Mouse (Mus musculus): ENCODE data around the gene Tmem19. TPM values are rescaled to one million over a fixed set of nuclear protein-coding genes. Genes with fewer than 3 reads are reported as not detected.

Tmem19 gene
- 10 to 100 TPM; 11.6 to 17.4 TPM for total RNA-seq (2021)
- long read RNA-seq, experiment 1, transcript Tmem19-201 (7 exons, 3,012 nt) = major isoform, 6 of 25 reads
- long read RNA-seq, experiment 1, partial matches to known transcripts = 1 of 25 reads
- long read RNA-seq, experiment 1, other reads (novel, unspliced or antisense) = 15 of 25 reads
- long read RNA-seq, experiment 2, transcript Tmem19-201 (7 exons, 3,012 nt) = major isoform, 9 of 18 reads
- long read RNA-seq, experiment 2, partial matches to known transcripts = 0 of 18 reads
- long read RNA-seq, experiment 2, other reads (novel, unspliced or antisense) = 6 of 18 reads

- H3K4me3 ChIP-seq = peak within 1 kb of the TSS; percentile 87
- intact Hi-C loops (cut with DNase I) = loop anchor here (2.0 to 5.0 kb wide), 2 partner anchors 21 to 45 kb away; partner anchors contain the start of gene Rab21
- DNase-seq = peak; percentile 98
- peak; percentile 31 for TF ChIP-seq CTCF (IDR thresholded peaks at IDR 0.05)
- peak within 1 kb of the TSS; percentile 95 for H3K27ac ChIP-seq
Measured at GRCm38 (mm10) chr10:115361840-115362622, at the start of gene Tmem19. Tmem19 (minus strand) TSS chr10:115362501.

- H3K4me3 ChIP-seq = no peak overlapping the region
- peak; percentile 79 for TF ChIP-seq CTCF (IDR thresholded peaks at IDR 0.05)
- no peak overlapping the region for H3K27ac ChIP-seq
- intact Hi-C loops (cut with DNase I) = loop anchor here (5.0 kb wide), 2 partner anchors 189 to 211 kb away; no protein-coding TSS in a partner anchor
- peak; percentile 48 for DNase-seq
Measured at GRCm38 (mm10) chr10:115406393-115406792, 44.1 kb upstream of the Tmem19 start.

GRCm38 (mm10) chr10:115391896-115392295, 29.6 kb upstream of the Tmem19 start:
- Histone ChIP-seq H3K4me3 (no peak overlapping the region), H3K27ac (no peak overlapping the region)
- no peak for TF ChIP-seq CTCF (IDR thresholded peaks at IDR 0.05)
- intact Hi-C loops (cut with DNase I) = no loop called here
- DNase-seq = no peak

GRCm38 (mm10) chr10:115391076-115391475, 28.8 kb upstream of the Tmem19 start:
- intact Hi-C loops (cut with DNase I) = no loop called here
- Histone ChIP-seq H3K4me3 (no peak overlapping the region), H3K27ac (no peak overlapping the region)
- TF ChIP-seq CTCF (IDR thresholded peaks at IDR 0.05) = no peak
- DNase-seq = no peak

- intact Hi-C loops (cut with DNase I) = loop anchor here (5.0 kb wide), 1 partner anchor 136 kb away; the partner anchor contains the start of gene Tbc1d15
Measured at GRCm38 (mm10) chr10:115387891-115388290, 25.6 kb upstream of the Tmem19 start.

GRCm38 (mm10) chr10:115385018-115386002, 23.0 kb upstream of the Tmem19 start:
- intact Hi-C loops (cut with DNase I) = loop anchor here (2.0 to 5.0 kb wide), 2 partner anchors 63 to 133 kb away; partner anchors contain the start of gene Tbc1d15
- Histone ChIP-seq H3K4me3 (peak overlapping the region; percentile 83), H3K27ac (peak overlapping the region; percentile 98)
- no peak for TF ChIP-seq CTCF (IDR thresholded peaks at IDR 0.05)
- peak; percentile 75 for DNase-seq

More at GRCm38 (mm10) chr10:115387891-115388290, 25.6 kb upstream of the Tmem19 start:
- no peak for TF ChIP-seq CTCF (IDR thresholded peaks at IDR 0.05)
- no peak overlapping the region for H3K27ac ChIP-seq
- no peak for DNase-seq
- peak overlapping the region; percentile 83 for H3K4me3 ChIP-seq

GRCm38 (mm10) chr10:115384221-115385017, 22.1 kb upstream of the Tmem19 start, which contains the start of the genes Thap2 and Zfc3h1:
Thap2 (minus strand) TSS chr10:115384443.
Zfc3h1 (plus strand) TSS chr10:115384959.
- TF ChIP-seq CTCF (IDR thresholded peaks at IDR 0.05) = peak; percentile 85
- Histone ChIP-seq H3K4me3 (peak within 1 kb of the TSS; percentile 83), H3K27ac (peak within 1 kb of the TSS; percentile 98)
- peak; percentile 99 for DNase-seq
- intact Hi-C loops (cut with DNase I) = loop anchor here (2.0 to 5.0 kb wide), 2 partner anchors 62 to 132 kb away; partner anchors contain the start of gene Tbc1d15

- Histone ChIP-seq H3K4me3 (peak overlapping the region; percentile 83), H3K27ac (peak overlapping the region; percentile 98)
- no peak for DNase-seq
- TF ChIP-seq CTCF (IDR thresholded peaks at IDR 0.05) = no peak
- intact Hi-C loops (cut with DNase I) = loop anchor here (2.0 kb wide), 2 partner anchors 21 to 61 kb away; partner anchors contain the start of gene Tmem19
Measured at GRCm38 (mm10) chr10:115383644-115384220, 21.4 kb upstream of the Tmem19 start.

- intact Hi-C loops (cut with DNase I) = loop anchor here (2.0 kb wide), 1 partner anchor 20 kb away; the partner anchor contains the start of gene Tmem19
- TF ChIP-seq CTCF (IDR thresholded peaks at IDR 0.05) = no peak
- H3K27ac ChIP-seq = peak overlapping the region; percentile 98
- peak overlapping the region; percentile 83 for H3K4me3 ChIP-seq
- no peak for DNase-seq
Measured at GRCm38 (mm10) chr10:115382846-115383643, 20.7 kb upstream of the Tmem19 start.
